ENCODE assay signal across 8 mouse cellular contexts in the genomic region with DNA sequence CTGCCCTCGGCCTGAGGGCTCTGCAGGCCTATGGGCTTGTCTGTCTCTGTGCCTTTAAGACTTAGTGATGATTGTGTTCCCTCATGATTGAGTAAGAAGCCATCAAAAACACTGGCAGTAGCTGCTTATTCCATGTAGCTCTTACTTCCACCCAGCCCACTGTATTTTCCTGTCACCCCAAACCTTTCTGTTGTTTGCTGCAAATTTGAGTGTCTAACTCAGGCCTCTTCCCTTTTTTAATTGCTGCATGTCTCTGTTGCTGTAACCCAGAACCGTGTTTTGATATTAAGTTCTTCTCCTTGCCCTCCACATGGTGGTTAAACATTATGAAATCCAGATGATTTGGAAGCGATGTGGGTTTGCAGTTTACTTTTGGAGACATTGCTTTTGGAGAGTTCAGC.
DNase-seq lines count a peak whose midpoint lies in the region; ATAC-seq and TF ChIP-seq lines count a peak whose summit lies in the region.
"Had no signal": no experiment of that assay in that cellular context is flagged by ENCODE, and none has a peak within 500 bp of the region (broad histone marks: within the 10 kb centered on the region; RNA-seq: fewer than 3 reads in every experiment).

No protein-coding gene starts in this region.

- no peak overlapping the region for H3K4me2 ChIP-seq in lung, embryonic 14.5 days
- H3K4me2 ChIP-seq in lung, postnatal 0 days (replicated peaks; ENCODE audit: low read depth, low read length): peak overlapping the region; percentile 38
- peak overlapping the region; percentile 24; the same call in 1 of the 2 replicates for H3K4me2 ChIP-seq in stomach, postnatal 0 days (replicated peaks; ENCODE audit: low read depth)
- H3K4me2 ChIP-seq in hindbrain, embryonic 13.5 days: no peak overlapping the region

- H3K27me3 ChIP-seq in lung, embryonic 14.5 days (ENCODE audit: insufficient read depth, low read length): no peaks in the 10 kb centered on the region
- no peaks in the 10 kb centered on the region for H3K27me3 ChIP-seq in lung, postnatal 0 days (replicated peaks; ENCODE audit: insufficient read depth, low read length)
- no peaks in the 10 kb centered on the region for H3K27me3 ChIP-seq in stomach, postnatal 0 days (ENCODE audit: control insufficient read depth, insufficient read depth, low read length)
- no peaks in the 10 kb centered on the region for H3K27me3 ChIP-seq in hindbrain, embryonic 13.5 days

- no peak for TF ChIP-seq EP300 in lung, postnatal 0 days (IDR thresholded peaks at IDR 0.05)
- no peak for TF ChIP-seq EP300 in stomach, postnatal 0 days (optimal IDR thresholded peaks at IDR 0.05)

- no peak for TF ChIP-seq POLR2A in lung, adult 2 months (IDR thresholded peaks at IDR 0.05; ENCODE audit: borderline replicate concordance, extremely low read depth, low read depth, low read length)
- TF ChIP-seq POLR2A in embryonic fibroblast, embryonic 13.5 days (IDR thresholded peaks at IDR 0.05; ENCODE audit: low read depth, low read length): no peak

- H3K4me1 ChIP-seq in lung, embryonic 14.5 days (ENCODE audit: insufficient read depth): no peaks in the 10 kb centered on the region
- peaks cover 12% of the 10 kb centered on the region for H3K4me1 ChIP-seq in lung, adult 2 months (ENCODE audit: control insufficient read depth, insufficient read depth, low read length)
- H3K4me1 ChIP-seq in embryonic fibroblast, embryonic 13.5 days (ENCODE audit: control insufficient read depth, insufficient read depth, low read length): peaks cover 4% of the 10 kb centered on the region
- no peaks in the 10 kb centered on the region for H3K4me1 ChIP-seq in lung, postnatal 0 days (ENCODE audit: insufficient read depth, low read depth, low read length)
- H3K4me1 ChIP-seq in stomach, postnatal 0 days (replicated peaks; ENCODE audit: control insufficient read depth, insufficient read depth): no peaks in the 10 kb centered on the region
- H3K4me1 ChIP-seq in hindbrain, embryonic 13.5 days (replicated peaks): no peaks in the 10 kb centered on the region

- H3K27ac ChIP-seq in lung, embryonic 14.5 days (ENCODE audit: low read depth): peak overlapping the region; percentile 16; the same call in 1 of the 2 replicates
- peak overlapping the region; percentile 47 for H3K27ac ChIP-seq in embryonic fibroblast, embryonic 13.5 days (ENCODE audit: insufficient read depth, low read length)
- H3K27ac ChIP-seq in lung, postnatal 0 days (ENCODE audit: low read length): peak overlapping the region; percentile 77
- peak overlapping the region; percentile 81 for H3K27ac ChIP-seq in stomach, postnatal 0 days (replicated peaks)
- H3K27ac ChIP-seq in hindbrain, embryonic 13.5 days: no peak overlapping the region

- no peak for ATAC-seq in lung, embryonic 14.5 days (ENCODE audit: insufficient read depth)
- ATAC-seq in lung, postnatal 0 days: peak; percentile 71
- ATAC-seq in stomach, postnatal 0 days (ENCODE audit: low FRiP score, low TSS enrichment): peak; percentile 17; the same call in 1 of the 2 replicates
- ATAC-seq in hindbrain, embryonic 13.5 days (ENCODE audit: low FRiP score): no peak

- WGBS in lung, embryonic 14.5 days: 52% methylated on average over 3 of the region's 3 CpGs
- 49% methylated on average over 3 of the region's 3 CpGs for WGBS in lung, adult 2 months
- 40% methylated on average over 3 of the region's 3 CpGs for WGBS in lung, postnatal 0 days
- 43% methylated on average over 3 of the region's 3 CpGs for WGBS in stomach, postnatal 0 days
- WGBS in hindbrain, embryonic 13.5 days: 85% methylated on average over 3 of the region's 3 CpGs

- no peak overlapping the region for H3K9ac ChIP-seq in lung, embryonic 14.5 days
- H3K9ac ChIP-seq in lung, postnatal 0 days (replicated peaks; ENCODE audit: low read depth): no peak overlapping the region
- no peak overlapping the region for H3K9ac ChIP-seq in stomach, postnatal 0 days (ENCODE audit: low read length)
- H3K9ac ChIP-seq in hindbrain, embryonic 13.5 days: no peak overlapping the region

- no peak for DNase-seq in lung, embryonic 14.5 days
- no peak for DNase-seq in lung, adult 2 months
- peak; percentile 70 for DNase-seq in lung, postnatal 0 days (ENCODE audit: low spot score)
- no peak for DNase-seq in stomach, postnatal 0 days (ENCODE audit: low spot score)
- DNase-seq in cerebellum, adult 11-12 months: no peak

- no peak overlapping the region for H3K4me3 ChIP-seq in lung, embryonic 14.5 days (ENCODE audit: low read depth, low read length)
- no peak overlapping the region for H3K4me3 ChIP-seq in lung, adult 2 months (replicated peaks; ENCODE audit: extremely low read depth, low read depth, low read length)
- H3K4me3 ChIP-seq in embryonic fibroblast, embryonic 13.5 days (ENCODE audit: insufficient read depth, low read length): no peak overlapping the region
- H3K4me3 ChIP-seq in lung, postnatal 0 days (ENCODE audit: low read depth, low read length): no peak overlapping the region; the same call in 1 of the 2 replicates
- H3K4me3 ChIP-seq in stomach, postnatal 0 days (ENCODE audit: low read depth, low read length): no peak overlapping the region
- no peak overlapping the region for H3K4me3 ChIP-seq in hindbrain, embryonic 13.5 days
- H3K4me3 ChIP-seq: myocyte had no signal

- H3K9me3 ChIP-seq in lung, embryonic 14.5 days (ENCODE audit: low read depth, low read length): no peaks in the 10 kb centered on the region
- H3K9me3 ChIP-seq in lung, postnatal 0 days (ENCODE audit: low read length): no peaks in the 10 kb centered on the region
- H3K9me3 ChIP-seq in stomach, postnatal 0 days (ENCODE audit: control insufficient read depth, low read length): no peaks in the 10 kb centered on the region
- H3K9me3 ChIP-seq in hindbrain, embryonic 13.5 days: no peaks in the 10 kb centered on the region

- no peak for TF ChIP-seq CTCF in lung, embryonic 14.5 days (IDR thresholded peaks at IDR 0.05; ENCODE audit: low read depth)
- TF ChIP-seq CTCF in lung, adult 2 months (IDR thresholded peaks at IDR 0.05; ENCODE audit: insufficient read depth, low read length): no peak
- TF ChIP-seq CTCF in embryonic fibroblast, embryonic 13.5 days (IDR thresholded peaks at IDR 0.05; ENCODE audit: borderline replicate concordance, insufficient read depth, low read length): no peak
- no peak for TF ChIP-seq CTCF in lung, postnatal 0 days (IDR thresholded peaks at IDR 0.05)
- no peak for TF ChIP-seq CTCF in stomach, postnatal 0 days (IDR thresholded peaks at IDR 0.05; ENCODE audit: low read depth)

- H3K36me3 ChIP-seq in lung, embryonic 14.5 days (ENCODE audit: insufficient read depth): peaks cover 46% of the 10 kb centered on the region
- H3K36me3 ChIP-seq in lung, postnatal 0 days (ENCODE audit: insufficient read depth, low read length): peaks cover under 1% of the 10 kb centered on the region; the same call in 1 of the 2 replicates
- H3K36me3 ChIP-seq in stomach, postnatal 0 days (ENCODE audit: control insufficient read depth, insufficient read depth, low read length): 0 out of 2 replicates have a peak, but pooled peaks cover 2% of the 10 kb centered on the region
- H3K36me3 ChIP-seq in hindbrain, embryonic 13.5 days: peaks cover 54% of the 10 kb centered on the region

Comparison
In these comparisons a context has a peak if more than half of its experiments do, and no peak if none do; other contexts are left out.
1. ATAC-seq: peak in lung, postnatal 0 days (single experiment) and stomach, postnatal 0 days (single experiment); none in lung, embryonic 14.5 days (single experiment) and hindbrain, embryonic 13.5 days (single experiment).
2. H3K4me2 ChIP-seq: peak in lung, postnatal 0 days (single experiment) and stomach, postnatal 0 days (single experiment); none in lung, embryonic 14.5 days (single experiment) and hindbrain, embryonic 13.5 days (single experiment).